Mouse (Mus musculus) gastrocnemius, adult 2 months (tissue): ENCODE measurements around the gene Snrk. TPM values are rescaled to one million over a fixed set of nuclear protein-coding genes. Genes with fewer than 3 reads are reported as not detected.
A peak's percentile ranks its signal among the peaks of the same experiment; 100 is the strongest.
"Not testable (repeated sequence)": the region's sequence is repeated elsewhere in the genome, so short reads cannot be mapped to it uniquely, and the experiment has no call there.

Experiments used
- DNase-seq: peaks from one replicate; pipeline ENCODE4 v3.0.0; 2022
- H3K27ac ChIP-seq: fragments of 200-600 bp; 2 replicates; pipeline ENCODE4 v1.8.1; 2022; ENCODE audit warnings: mild to moderate bottlenecking
- H3K4me3 ChIP-seq: fragments of 200-600 bp; 2 replicates; pipeline ENCODE4 v1.8.1; 2022; ENCODE audit warnings: mild to moderate bottlenecking, moderate library complexity
- CTCF ChIP-seq: fragments of 200-600 bp; IDR thresholded peaks from 2 replicates; pipeline ENCODE4 v1.8.1; 2022; ENCODE audit warnings: antibody characterized with exemption, mild to moderate bottlenecking, moderate library complexity
- intact Hi-C: fragments of 180-260 bp; cut with DNase I; formaldehyde crosslinking; loops from one replicate; pipeline ENCODE4 v1.15.1; 2025
- total RNA-seq, 2 experiments: library from RNA; stranded (reverse); gene quantifications; 2 replicates each; pipeline ENCODE4 v1.2.3; 2021

The Snrk gene
- total RNA-seq, 2 experiments from 2014 or later: 55.2 to 80.0 TPM

DNA sequence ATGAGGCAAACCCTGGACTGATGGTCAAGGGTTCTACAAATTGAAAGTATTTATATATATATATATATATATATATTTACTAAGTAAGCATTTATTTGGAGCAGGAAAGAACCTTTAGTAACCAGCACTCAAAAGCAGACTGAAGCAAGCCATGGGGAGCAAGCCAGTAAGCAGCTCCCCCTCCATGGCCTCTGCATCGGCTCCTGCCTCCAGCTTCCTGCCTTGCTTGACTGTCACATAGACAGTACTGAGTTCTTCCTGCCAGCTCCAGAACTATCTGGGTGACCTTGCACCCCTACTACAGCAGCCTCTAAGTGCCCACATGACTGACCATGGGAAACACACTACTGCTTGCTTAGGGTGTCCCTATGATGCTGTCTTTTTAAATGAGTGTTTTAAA, 35.4 kb downstream of the Snrk start:
- intact Hi-C loops: no loop called here
- H3K4me3 ChIP-seq: no peak overlapping the region
- peak; percentile 16 for DNase-seq
- H3K27ac ChIP-seq: peak overlapping the region; percentile 52
- TF ChIP-seq CTCF: no peak

- DNase-seq: peak; percentile 17
- Histone ChIP-seq H3K27ac (peak overlapping the region; percentile 52), H3K4me3 (no peak overlapping the region)
- TF ChIP-seq CTCF: no peak
- intact Hi-C loops: no loop called here
Measured at GRCm38 (mm10) chr9:122153436-122153835, 36.4 kb downstream of the Snrk start.

GRCm38 (mm10) chr9:122155193-122155592, 38.1 kb downstream of the Snrk start:
- Histone ChIP-seq H3K4me3 (no peak overlapping the region), H3K27ac (peak overlapping the region; percentile 46; the same call in 1 of the 2 replicates)
- no peak for TF ChIP-seq CTCF

DNA sequence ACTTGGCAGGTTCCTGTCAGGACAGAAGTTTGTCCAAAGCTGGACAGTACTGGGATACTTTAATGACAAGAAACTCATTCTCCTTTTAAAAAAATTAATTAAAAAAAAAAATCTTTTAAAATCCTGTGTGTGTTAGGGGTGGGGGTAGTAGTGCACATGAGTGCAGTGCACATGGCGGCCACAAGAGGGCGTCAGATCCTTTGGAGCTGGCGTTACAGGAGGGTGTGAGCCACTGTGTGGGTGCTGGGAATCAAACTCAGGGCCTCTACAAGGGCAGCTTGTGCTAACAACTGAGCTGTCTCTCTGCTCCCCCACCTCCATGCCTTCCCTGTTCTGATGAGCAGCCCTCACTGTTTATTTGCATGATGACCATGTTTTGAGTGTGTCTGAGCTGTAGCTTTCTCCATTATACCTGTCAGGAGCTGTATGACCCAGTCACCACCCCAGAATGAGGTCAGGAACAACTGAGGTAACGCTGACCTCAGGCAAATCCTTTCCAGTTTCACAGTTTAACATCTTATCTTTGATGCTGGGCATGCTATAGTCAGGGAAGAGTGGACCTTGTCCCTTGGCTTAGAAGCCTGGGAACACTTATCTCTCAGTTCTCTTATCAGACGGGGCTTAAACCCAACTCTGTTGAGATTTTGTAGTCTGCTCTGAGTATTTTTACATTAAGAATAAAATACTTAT, 39.5 kb downstream of the Snrk start:
- TF ChIP-seq CTCF: peak; percentile 65
- intact Hi-C loops: loop anchor here (5.0 kb wide), 1 partner anchor 34 kb away; no protein-coding TSS in a partner anchor
- Histone ChIP-seq H3K4me3 (no peak overlapping the region), H3K27ac (no peak overlapping the region)
- peak; percentile 19 for DNase-seq

More at GRCm38 (mm10) chr9:122155193-122155592, 38.1 kb downstream of the Snrk start:
- intact Hi-C loops: loop anchor here (5.0 kb wide), 1 partner anchor 33 kb away; no protein-coding TSS in a partner anchor
- no peak for DNase-seq

- peak; percentile 12 for DNase-seq
- Histone ChIP-seq H3K27ac (no peak overlapping the region), H3K4me3 (no peak overlapping the region)
- no peak for TF ChIP-seq CTCF
- intact Hi-C loops: loop anchor here (5.0 kb wide), 1 partner anchor 35 kb away; no protein-coding TSS in a partner anchor
Measured at GRCm38 (mm10) chr9:122157079-122157441, 40.0 kb downstream of the Snrk start.

DNA sequence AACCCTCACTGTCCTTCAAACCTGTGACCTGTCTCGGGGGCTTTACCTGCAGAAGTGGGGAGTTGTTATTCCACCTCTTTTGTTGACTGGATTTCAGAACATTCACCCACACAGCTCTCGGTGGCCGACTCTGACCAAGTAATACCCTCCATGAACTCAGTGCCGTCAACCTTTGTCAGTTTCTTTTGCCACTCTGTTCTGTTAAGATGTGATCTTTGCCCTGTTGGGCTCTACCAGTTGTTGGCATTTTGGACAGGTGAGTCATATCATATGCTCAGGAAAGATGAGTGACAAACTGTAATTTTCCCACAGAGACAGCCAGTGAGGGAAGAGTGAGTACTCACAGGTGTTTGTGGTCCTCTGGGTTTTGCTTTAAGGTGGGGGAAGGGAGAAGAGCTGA, 47.5 kb downstream of the Snrk start:
- no peak overlapping the region for H3K27ac ChIP-seq
- peak; percentile 8 for DNase-seq
- H3K4me3 ChIP-seq: no peak overlapping the region
- no peak for TF ChIP-seq CTCF
- intact Hi-C loops: no loop called here

DNA sequence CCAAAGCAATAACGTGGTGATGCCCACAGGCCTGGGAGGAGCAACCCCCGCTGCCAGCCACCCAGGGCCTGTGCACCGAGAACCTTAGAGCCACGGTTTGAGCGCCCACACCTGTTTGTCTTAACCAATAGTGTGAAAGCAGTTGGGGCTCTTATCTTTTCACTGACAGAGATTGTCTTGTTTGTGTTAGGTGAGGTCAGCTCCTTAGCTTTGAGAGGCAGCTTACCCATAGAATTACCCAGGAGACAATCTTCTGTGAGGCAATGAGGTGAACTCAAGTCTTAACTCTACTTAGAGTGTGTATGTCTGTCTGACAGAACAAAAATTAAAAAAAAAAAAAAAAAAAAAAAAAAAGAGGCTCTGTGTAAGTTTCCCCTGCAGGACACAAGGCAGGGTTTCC, 50.7 kb downstream of the Snrk start:
- DNase-seq, intact Hi-C loops, H3K4me3 ChIP-seq, H3K27ac ChIP-seq: not testable (repeated sequence)

DNA sequence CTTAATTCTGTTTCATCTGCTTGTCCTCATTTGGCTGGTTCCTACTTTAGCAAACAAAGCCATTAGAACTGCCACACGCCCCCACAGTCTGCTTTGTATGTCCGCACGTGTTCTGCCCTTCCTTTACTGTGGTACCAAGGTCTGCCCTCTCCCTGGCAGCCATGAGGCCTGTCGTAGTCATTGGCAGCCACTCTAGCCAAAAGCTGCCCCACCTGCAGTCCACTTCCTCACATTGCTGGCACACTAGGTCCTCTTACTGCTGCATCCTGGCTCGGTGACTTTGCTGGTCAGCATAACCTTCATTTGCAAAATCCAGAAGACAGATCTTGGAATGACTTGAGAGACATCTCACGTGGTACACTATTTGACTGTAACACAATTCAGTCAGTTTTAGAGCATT, 52.8 kb downstream of the Snrk start:
- Histone ChIP-seq H3K4me3 (no peak overlapping the region), H3K27ac (peak overlapping the region; percentile 58; the same call in 1 of the 2 replicates)
- TF ChIP-seq CTCF: peak; percentile 19; the same call in 1 of the 2 replicates
- intact Hi-C loops: no loop called here
- DNase-seq: peak; percentile 50

DNA sequence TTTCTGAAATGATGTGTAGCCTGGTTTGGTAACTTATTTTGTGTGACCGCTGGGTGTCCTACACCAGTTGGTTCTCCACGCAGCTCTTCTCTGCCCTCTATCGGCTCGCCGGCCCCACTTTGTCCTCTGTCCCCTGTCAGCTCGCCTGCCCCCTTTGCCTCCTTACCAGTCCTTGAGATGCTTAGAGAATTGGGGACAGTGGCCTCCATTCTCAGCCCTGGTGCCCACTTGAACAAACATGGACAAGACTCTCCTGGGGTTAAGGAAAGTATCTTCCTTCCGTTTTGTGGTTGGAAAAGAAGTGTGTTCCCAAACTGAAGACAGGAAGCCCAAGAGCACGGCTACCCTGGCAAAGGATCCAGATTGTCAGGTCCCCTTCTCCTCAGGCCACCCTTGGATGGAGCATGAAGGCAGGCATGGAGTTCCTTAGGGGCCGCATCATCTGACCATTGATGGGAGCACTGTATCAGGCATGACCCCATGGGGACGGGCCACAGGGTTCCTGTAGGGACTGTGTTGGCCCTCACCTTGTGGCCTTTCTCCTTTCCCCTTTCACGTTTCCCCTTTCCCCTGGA, 55.6 kb downstream of the Snrk start:
- intact Hi-C loops: no loop called here
- peak; percentile 23; the same call in 1 of the 2 replicates for TF ChIP-seq CTCF
- DNase-seq: no peak
- Histone ChIP-seq H3K4me3 (no peak overlapping the region), H3K27ac (peak overlapping the region; percentile 43)

- H3K27ac ChIP-seq: peak overlapping the region; percentile 43; the same call in 1 of the 2 replicates
- no peak overlapping the region for H3K4me3 ChIP-seq
- TF ChIP-seq CTCF: no peak
- no peak for DNase-seq
- intact Hi-C loops: no loop called here
Measured at GRCm38 (mm10) chr9:122173405-122174233, 56.6 kb downstream of the Snrk start.

GRCm38 (mm10) chr9:122174723-122175122, 57.7 kb downstream of the Snrk start:
- TF ChIP-seq CTCF: no peak
- DNase-seq: no peak
- intact Hi-C loops: no loop called here
- H3K4me3 ChIP-seq: no peak overlapping the region
- H3K27ac ChIP-seq: no peak overlapping the region; the same call in 1 of the 2 replicates

DNA sequence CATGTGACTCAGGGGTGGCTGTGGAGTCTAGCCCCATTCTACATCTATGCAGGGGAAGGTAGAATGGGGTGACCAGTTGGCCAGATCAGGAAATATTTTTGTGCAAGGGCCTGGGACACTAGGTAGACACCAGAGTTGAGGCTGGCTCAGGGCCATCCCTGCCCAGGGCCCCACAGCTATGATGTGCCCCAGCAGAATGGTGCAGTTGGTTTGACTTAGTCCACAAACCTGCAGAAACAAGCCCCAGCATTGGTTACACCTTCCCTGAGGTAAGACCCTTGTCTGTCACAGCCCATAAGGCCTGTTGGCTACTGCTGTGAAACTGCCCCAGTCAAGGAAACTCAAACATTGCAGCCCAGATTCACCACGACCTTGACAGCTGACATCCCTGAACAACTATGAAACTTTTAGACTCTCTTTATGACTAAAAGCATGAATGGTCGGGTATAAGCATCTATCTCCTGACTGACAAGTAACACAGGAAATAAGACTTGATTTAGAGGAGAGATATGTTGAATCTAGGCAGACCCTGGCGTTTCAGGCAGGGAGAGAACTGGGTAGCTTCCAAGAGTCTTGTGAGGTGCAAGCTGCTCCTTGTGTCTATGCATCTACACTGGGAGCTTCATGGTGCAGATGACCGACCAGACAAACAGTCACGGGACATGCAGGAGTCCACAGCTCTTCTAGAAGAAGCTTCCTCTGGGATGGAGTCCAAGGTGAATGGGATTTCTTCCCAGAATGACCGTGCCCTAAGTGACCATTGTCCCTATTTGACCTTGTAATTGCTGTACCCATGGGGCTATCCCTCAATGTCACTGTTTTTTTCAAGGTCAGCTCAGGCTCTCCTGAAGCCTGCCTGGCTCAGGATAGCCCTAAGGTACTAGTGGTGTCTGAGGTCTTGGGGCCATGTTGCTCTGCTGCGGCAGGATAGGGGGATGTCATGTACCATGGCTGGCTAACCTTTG, 60.5 kb downstream of the Snrk start:
- TF ChIP-seq CTCF: no peak
- no peak for DNase-seq
- Histone ChIP-seq H3K27ac (peak overlapping the region; percentile 79), H3K4me3 (no peak overlapping the region)
- intact Hi-C loops: no loop called here
